Mouse (Mus musculus) liver, embryonic 16.5 days (tissue): ENCODE data around the gene Dnaic2. TPM values are rescaled to one million over a fixed set of nuclear protein-coding genes. Genes with fewer than 3 reads are reported as not detected.

Experiments
- ATAC-seq: fragments of 200-750 bp; cut with Nextera tagmentation; 2 replicates; pipeline ENCODE4 v1.8.0; 2017; ENCODE audit warnings: low read depth, mild to moderate bottlenecking, moderate number of reproducible peaks, moderate library complexity
- H3K27ac ChIP-seq: fragments of 300-500 bp; sonication (generic); 2 replicates; pipeline ENCODE4 v1.5.1; 2014; ENCODE audit warnings: mild to moderate bottlenecking, low read length
- H3K27me3 ChIP-seq: fragments of 300-500 bp; sonication (generic); 2 replicates; pipeline ENCODE4 v1.6.1; 2014; ENCODE audit warnings: low read depth, low read length, mixed read lengths; ENCODE audit not compliant: control insufficient read depth, insufficient read depth
- H3K36me3 ChIP-seq: fragments of 300-500 bp; sonication (generic); 2 replicates; pipeline ENCODE4 v1.6.1; 2014; ENCODE audit warnings: mild to moderate bottlenecking; ENCODE audit not compliant: control insufficient read depth, insufficient read depth
- H3K4me1 ChIP-seq: fragments of 300-500 bp; sonication (generic); 2 replicates; pipeline ENCODE4 v1.6.1; 2014; ENCODE audit warnings: low read depth, low read length, mixed read lengths; ENCODE audit not compliant: control insufficient read depth
- H3K4me2 ChIP-seq: fragments of 300-500 bp; sonication (generic); 2 replicates; pipeline ENCODE4 v1.6.1; 2014; ENCODE audit warnings: low read depth, low read length, mixed read lengths
- H3K4me3 ChIP-seq: fragments of 300-500 bp; sonication (generic); 2 replicates; pipeline ENCODE4 v1.5.1; 2014; ENCODE audit warnings: low read depth, mild to moderate bottlenecking, low read length
- H3K9ac ChIP-seq: fragments of 300-500 bp; sonication (generic); 2 replicates; pipeline ENCODE4 v1.6.1; 2014; ENCODE audit warnings: low read depth, low read length
- H3K9me3 ChIP-seq: fragments of 300-500 bp; sonication (generic); replicated peaks from 2 replicates; pipeline ENCODE4 v1.6.1; 2016; ENCODE audit warnings: low read length; ENCODE audit not compliant: control insufficient read depth
- WGBS: fragments of 180-500 bp; shearing (Covaris S2); extraction: QIAGEN DNeasy Blood & Tissue Kit; methylation state at CpG from one replicate; pipeline ENCODE4 v1.1.7; 2014; ENCODE audit not compliant: insufficient replicate concordance; 5-methylcytosine and 5-hydroxymethylcytosine counted together
- polyA plus RNA-seq: library from polyadenylated mRNA; unstranded; fragments of >200 nt; fragmentation: Nextera tagmentation; extraction: Ambion mirVana; gene quantifications from 2 replicates; pipeline ENCODE4 v1.2.1, GENCODE M21; 2015

Dnaic2 gene
- polyA plus RNA-seq, 1 experiment from 2014 or later: 1.4 TPM

- peaks cover 85% of the 10 kb centered on the region for H3K27me3 ChIP-seq
- peaks cover 4% of the 10 kb centered on the region for H3K4me1 ChIP-seq
- H3K9ac ChIP-seq: no peak overlapping the region
- no peak overlapping the region for H3K4me2 ChIP-seq
- H3K4me3 ChIP-seq: no peak overlapping the region
- 54% methylated on average over 12 of the region's 12 CpGs for WGBS
- H3K36me3 ChIP-seq: no peaks in the 10 kb centered on the region
- H3K9me3 ChIP-seq: no peaks in the 10 kb centered on the region
- no peak overlapping the region for H3K27ac ChIP-seq
- no peak for ATAC-seq
Measured at GRCm38 (mm10) chr11:114790171-114790570, 63.0 kb downstream of the Dnaic2 start.

- H3K27ac ChIP-seq: no peak overlapping the region
- no peaks in the 10 kb centered on the region for H3K9me3 ChIP-seq
- H3K27me3 ChIP-seq: peaks cover 78% of the 10 kb centered on the region
- no peaks in the 10 kb centered on the region for H3K36me3 ChIP-seq
- WGBS: 12% methylated on average over 4 of the region's 4 CpGs
- H3K4me3 ChIP-seq: no peak overlapping the region
- H3K4me1 ChIP-seq: peaks cover 4% of the 10 kb centered on the region
- H3K9ac ChIP-seq: no peak overlapping the region
- ATAC-seq: no peak
- H3K4me2 ChIP-seq: no peak overlapping the region
Measured at GRCm38 (mm10) chr11:114790841-114791240, 63.6 kb downstream of the Dnaic2 start.

GRCm38 (mm10) chr11:114791351-114791889 lies 64.2 kb downstream of the Dnaic2 start:
- H3K9me3 ChIP-seq: no peaks in the 10 kb centered on the region
- peaks cover 4% of the 10 kb centered on the region for H3K4me1 ChIP-seq
- no peak for ATAC-seq
- 2% methylated on average over 50 of the region's 50 CpGs for WGBS
- no peak overlapping the region for H3K9ac ChIP-seq
- peak overlapping the region; percentile 39 for H3K4me2 ChIP-seq
- peaks cover 73% of the 10 kb centered on the region for H3K27me3 ChIP-seq
- peak overlapping the region; percentile 32 for H3K4me3 ChIP-seq
- H3K27ac ChIP-seq: no peak overlapping the region
- H3K36me3 ChIP-seq: no peaks in the 10 kb centered on the region

GRCm38 (mm10) chr11:114791891-114792411 lies 64.7 kb downstream of the Dnaic2 start:
- peaks cover 67% of the 10 kb centered on the region for H3K27me3 ChIP-seq
- H3K4me1 ChIP-seq: peaks cover 4% of the 10 kb centered on the region
- no peaks in the 10 kb centered on the region for H3K9me3 ChIP-seq
- no peak for ATAC-seq
- H3K27ac ChIP-seq: no peak overlapping the region
- 2% methylated on average over 58 of the region's 59 CpGs for WGBS
- H3K36me3 ChIP-seq: no peaks in the 10 kb centered on the region
- H3K4me2 ChIP-seq: peak overlapping the region; percentile 39
- peak overlapping the region; percentile 32 for H3K4me3 ChIP-seq
- H3K9ac ChIP-seq: no peak overlapping the region

- H3K36me3 ChIP-seq: no peaks in the 10 kb centered on the region
- H3K27ac ChIP-seq: no peak overlapping the region
- H3K4me3 ChIP-seq: no peak overlapping the region
- H3K27me3 ChIP-seq: peaks cover 59% of the 10 kb centered on the region
- H3K9me3 ChIP-seq: no peaks in the 10 kb centered on the region
- no peak overlapping the region for H3K4me2 ChIP-seq
- WGBS: 27% methylated on average over 5 of the region's 5 CpGs
- H3K9ac ChIP-seq: no peak overlapping the region
- H3K4me1 ChIP-seq: peaks cover 4% of the 10 kb centered on the region
- no peak for ATAC-seq
Measured at GRCm38 (mm10) chr11:114792931-114793494, 65.8 kb downstream of the Dnaic2 start.

- WGBS: 57% methylated on average over 19 of the region's 19 CpGs
- H3K4me3 ChIP-seq: no peak overlapping the region
- H3K4me2 ChIP-seq: no peak overlapping the region
- no peaks in the 10 kb centered on the region for H3K9me3 ChIP-seq
- no peak for ATAC-seq
- no peak overlapping the region for H3K9ac ChIP-seq
- no peak overlapping the region for H3K27ac ChIP-seq
- peaks cover 4% of the 10 kb centered on the region for H3K4me1 ChIP-seq
- no peaks in the 10 kb centered on the region for H3K36me3 ChIP-seq
- peaks cover 52% of the 10 kb centered on the region for H3K27me3 ChIP-seq
Measured at GRCm38 (mm10) chr11:114793868-114794545, 66.8 kb downstream of the Dnaic2 start.

- no peaks in the 10 kb centered on the region for H3K9me3 ChIP-seq
- no peak overlapping the region for H3K4me2 ChIP-seq
- no peak for ATAC-seq
- no peak overlapping the region for H3K4me3 ChIP-seq
- H3K27ac ChIP-seq: no peak overlapping the region
- WGBS: 43% methylated on average over 4 of the region's 4 CpGs
- peaks cover 45% of the 10 kb centered on the region for H3K27me3 ChIP-seq
- H3K36me3 ChIP-seq: no peaks in the 10 kb centered on the region
- no peaks in the 10 kb centered on the region; the same call in none of the 2 replicates for H3K4me1 ChIP-seq
- no peak overlapping the region for H3K9ac ChIP-seq
Measured at GRCm38 (mm10) chr11:114794691-114795090, 67.5 kb downstream of the Dnaic2 start.

- no peak for ATAC-seq
- Histone ChIP-seq H3K4me3 (peak overlapping the region; percentile 26), H3K36me3 (no peaks in the 10 kb centered on the region), H3K4me2 (peak overlapping the region; percentile 55), H3K4me1 (no peaks in the 10 kb centered on the region; the same call in none of the 2 replicates), H3K9ac (no peak overlapping the region), H3K27me3 (peaks cover 39% of the 10 kb centered on the region), H3K9me3 (no peaks in the 10 kb centered on the region), H3K27ac (no peak overlapping the region)
- WGBS: 3% methylated on average over 7 of the region's 7 CpGs
Measured at GRCm38 (mm10) chr11:114795231-114795746, 68.1 kb downstream of the Dnaic2 start.
